Mouse (Mus musculus) liver, embryonic 14.5 days (tissue): Measurements from ENCODE around the gene Pold2. TPM values are rescaled to one million over a fixed set of nuclear protein-coding genes. Genes with fewer than 3 reads are reported as not detected.

ENCODE experiments used
- ATAC-seq: fragments of 200-750 bp; cut with Nextera tagmentation; 2 replicates; pipeline ENCODE4 v1.8.0; 2017; ENCODE audit warnings: moderate number of reproducible peaks, mild to moderate bottlenecking, moderate library complexity; ENCODE audit not compliant: insufficient read depth
- DNase-seq, 3 experiments: peaks; one replicate each; pipeline ENCODE4 v3.0.0-alpha.2; 2012 to 2013; ENCODE audit warnings: low read depth in 3 of 3, low spot score in 3 of 3
- H3K27ac ChIP-seq: fragments of 300-500 bp; sonication (generic); 2 replicates; pipeline ENCODE4 v1.5.1; 2014; ENCODE audit warnings: moderate library complexity, mild to moderate bottlenecking, control low read depth, inconsistent platforms
- H3K27me3 ChIP-seq: fragments of 300-500 bp; sonication (generic); 2 replicates; pipeline ENCODE4 v1.6.1; 2014; ENCODE audit warnings: mild to moderate bottlenecking, low read length, moderate library complexity; ENCODE audit not compliant: control insufficient read depth, insufficient read depth
- H3K36me3 ChIP-seq: fragments of 300-500 bp; sonication (generic); replicated peaks from 2 replicates; pipeline ENCODE4 v1.6.1; 2014; ENCODE audit warnings: low read depth; ENCODE audit not compliant: control insufficient read depth, insufficient read depth
- H3K4me1 ChIP-seq, 2 experiments: fragments of 200-500 bp in 1 of 2; fragments of 300-500 bp in 1 of 2; sonication (generic) in 1 of 2; replicated peaks; 2 replicates each; pipeline ENCODE4 v1.6.1; 2012 to 2014; ENCODE audit warnings: antibody characterized with exemption in 1 of 2, inconsistent platforms in 1 of 2, low read length in 1 of 2; ENCODE audit not compliant: control insufficient read depth in 2 of 2, insufficient read depth in 2 of 2
- H3K4me2 ChIP-seq: fragments of 300-500 bp; sonication (generic); 2 replicates; pipeline ENCODE4 v1.6.1; 2014; ENCODE audit warnings: low read depth, mild to moderate bottlenecking, control low read depth, moderate library complexity
- H3K4me3 ChIP-seq, 2 experiments: fragments of 200-500 bp in 1 of 2; fragments of 300-500 bp in 1 of 2; sonication (generic) in 1 of 2; 2 replicates each; pipeline ENCODE4 v1.5.1; 2012 to 2014; ENCODE audit warnings: low read depth in 2 of 2, low read length in 2 of 2, mild to moderate bottlenecking in 2 of 2, control low read depth in 1 of 2, inconsistent platforms in 1 of 2, moderate library complexity in 1 of 2; ENCODE audit not compliant: insufficient read depth in 1 of 2
- H3K9ac ChIP-seq: fragments of 300-500 bp; sonication (generic); replicated peaks from 2 replicates; pipeline ENCODE4 v1.6.1; 2014; ENCODE audit warnings: mild to moderate bottlenecking, control low read depth, moderate library complexity
- H3K9me3 ChIP-seq: fragments of 300-500 bp; sonication (generic); 2 replicates; pipeline ENCODE4 v1.6.1; 2016; ENCODE audit warnings: low read length, mixed read lengths; ENCODE audit not compliant: control insufficient read depth
- CTCF ChIP-seq: IDR thresholded peaks from 2 replicates; pipeline ENCODE4 v1.5.1; 2016; ENCODE audit warnings: antibody characterized with exemption, low read depth, control low read depth
- polyA plus RNA-seq, 2 experiments: library from polyadenylated mRNA; depleted of rRNA in 1 of 2; stranded (reverse) in 1 of 2; unstranded in 1 of 2; fragments of >200 nt; fragmentation: Nextera tagmentation in 1 of 2; extraction: Ambion mirVana in 1 of 2; gene quantifications; 2 replicates each; pipeline versions ENCODE4 v1.2.1 to v1.2.3; 2012 to 2014

The Pold2 gene
- polyA plus RNA-seq, 2 experiments = 54.8 to 58.7 TPM

DNA sequence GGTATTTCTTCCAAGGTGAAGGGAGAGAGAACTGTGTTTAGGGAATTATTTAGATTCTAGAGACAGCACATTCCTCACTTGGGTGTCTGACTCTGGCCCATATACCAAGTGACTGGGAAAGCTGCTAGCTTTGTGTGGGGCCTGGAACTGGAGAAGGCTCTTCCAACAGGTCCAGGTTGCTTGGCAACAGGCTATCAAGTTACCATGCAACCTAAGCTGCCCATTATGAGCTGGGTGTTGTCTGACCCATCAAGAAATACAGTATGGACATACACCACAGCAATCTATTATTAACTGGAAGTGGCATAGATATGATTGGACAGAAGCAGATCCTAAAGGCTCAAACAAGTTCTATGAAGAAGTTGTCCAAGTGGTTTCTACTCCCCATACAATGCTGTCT is 52.7 kb downstream of the Pold2 start:
- Histone ChIP-seq H3K4me1 (no peaks in the 10 kb centered on the region), H3K4me3 (no peak overlapping the region), H3K36me3 (no peaks in the 10 kb centered on the region), H3K9me3 (no peaks in the 10 kb centered on the region), H3K9ac (no peak overlapping the region), H3K27ac (no peak overlapping the region), H3K27me3 (no peaks in the 10 kb centered on the region), H3K4me2 (no peak overlapping the region)
- no peak for TF ChIP-seq CTCF
- no peak for DNase-seq
- ATAC-seq = no peak

Other genes with a start within 250 kb of the Pold2 start
- gene Mrps24, start 162.6 kb downstream of the Pold2 start, polyA plus RNA-seq (2012; rRNA removed) = 46.6 and 61.8 TPM in 2 replicates
- 130 TPM in 2 replicates for gene Mrps24, start 162.6 kb downstream of the Pold2 start, polyA plus RNA-seq (2014; fragmentation: Nextera tagmentation; extraction: Ambion mirVana)
- gene Urgcp, start 115.9 kb downstream of the Pold2 start, polyA plus RNA-seq (2012; rRNA removed) = 2.9 and 3.5 TPM in 2 replicates
- 4.7 and 6.3 TPM in 2 replicates for gene Urgcp, start 115.9 kb downstream of the Pold2 start, polyA plus RNA-seq (2014; fragmentation: Nextera tagmentation; extraction: Ambion mirVana)
- 27.8 and 31.3 TPM in 2 replicates for gene Dbnl, start 89.8 kb downstream of the Pold2 start, polyA plus RNA-seq (2012; rRNA removed)
- 35.9 and 39.7 TPM in 2 replicates for gene Dbnl, start 89.8 kb downstream of the Pold2 start, polyA plus RNA-seq (2014; fragmentation: Nextera tagmentation; extraction: Ambion mirVana)
- 0.15 and 0.36 TPM in 2 replicates for gene Pgam2, start 74.6 kb downstream of the Pold2 start, polyA plus RNA-seq (2012; rRNA removed)
- gene Pgam2, start 74.6 kb downstream of the Pold2 start, polyA plus RNA-seq (2014; fragmentation: Nextera tagmentation; extraction: Ambion mirVana) = 1.2 and 1.5 TPM in 2 replicates
- 4.1 TPM in 2 replicates for gene Polm, start 40.3 kb downstream of the Pold2 start, polyA plus RNA-seq (2012; rRNA removed)
- gene Polm, start 40.3 kb downstream of the Pold2 start, polyA plus RNA-seq (2014; fragmentation: Nextera tagmentation; extraction: Ambion mirVana) = 1.5 and 2.1 TPM in 2 replicates
- gene Aebp1, start 16.3 kb downstream of the Pold2 start, polyA plus RNA-seq (2012; rRNA removed) = 3.0 and 3.3 TPM in 2 replicates
- gene Aebp1, start 16.3 kb downstream of the Pold2 start, polyA plus RNA-seq (2014; fragmentation: Nextera tagmentation; extraction: Ambion mirVana) = 4.2 and 4.5 TPM in 2 replicates
- 3.2 and 4.6 TPM in 2 replicates for gene Myl7, start 20.5 kb upstream of the Pold2 start, polyA plus RNA-seq (2012; rRNA removed)
- 6.6 and 7.5 TPM in 2 replicates for gene Myl7, start 20.5 kb upstream of the Pold2 start, polyA plus RNA-seq (2014; fragmentation: Nextera tagmentation; extraction: Ambion mirVana)
- 0.04 and 0.15 TPM in 2 replicates for gene Gck, start 71.8 kb upstream of the Pold2 start, polyA plus RNA-seq (2012; rRNA removed)
- gene Gck, start 71.8 kb upstream of the Pold2 start, polyA plus RNA-seq (2014; fragmentation: Nextera tagmentation; extraction: Ambion mirVana) = 0.08 and 0.20 TPM in 2 replicates
- gene Ykt6, start 77.4 kb upstream of the Pold2 start, polyA plus RNA-seq (2012; rRNA removed) = 14.9 and 18.7 TPM in 2 replicates
- gene Ykt6, start 77.4 kb upstream of the Pold2 start, polyA plus RNA-seq (2014; fragmentation: Nextera tagmentation; extraction: Ambion mirVana) = 9.6 and 10.1 TPM in 2 replicates
- 0.40 and 0.63 TPM in 2 replicates for gene Camk2b, start 188.1 kb upstream of the Pold2 start, polyA plus RNA-seq (2012; rRNA removed)
- gene Camk2b, start 188.1 kb upstream of the Pold2 start, polyA plus RNA-seq (2014; fragmentation: Nextera tagmentation; extraction: Ambion mirVana) = 0.40 and 0.55 TPM in 2 replicates